Comparison of ENCODE assay signal across 26 mouse cellular contexts in the genomic region with DNA sequence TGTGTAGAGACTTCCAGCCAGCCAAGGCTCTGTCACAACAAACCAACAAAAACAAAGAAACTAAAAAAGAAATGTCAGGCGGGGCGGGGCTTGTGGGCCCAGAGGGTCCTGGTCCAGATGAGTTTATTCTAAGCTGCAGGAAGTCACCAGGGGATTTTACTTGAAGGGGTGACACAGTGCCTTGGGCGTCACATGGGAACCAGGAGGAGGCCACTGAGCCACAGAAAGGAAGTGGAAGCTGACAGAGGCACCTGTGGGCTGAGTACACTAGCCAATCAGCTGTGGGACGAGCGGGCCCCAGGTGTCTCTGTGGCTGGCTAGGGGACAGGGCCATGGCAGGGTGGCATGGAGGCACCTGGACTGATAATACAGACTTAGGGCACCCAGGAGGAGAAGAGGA. TPM values are rescaled to one million over a fixed set of nuclear protein-coding genes. Genes with fewer than 3 reads are reported as not detected.
DNase-seq lines count a peak whose midpoint lies in the region; ATAC-seq lines count a peak whose summit lies in the region.
"Had no signal": no experiment of that assay in that cellular context is flagged by ENCODE, and none has a peak within 500 bp of the region (broad histone marks: within the 10 kb centered on the region; RNA-seq: fewer than 3 reads in every experiment).

No protein-coding gene starts in this region.

- peak overlapping the region; percentile 84; the same call in 1 of the 2 replicates for H3K27ac ChIP-seq in limb, embryonic 10.5 days
- H3K27ac ChIP-seq: heart, embryonic 15.5 days; hindbrain, embryonic 15.5 days; intestine, embryonic 15.5 days; layer of hippocampus, adult 2 months; neural tube, embryonic 15.5 days had no signal

- 85% methylated on average over 5 of the region's 5 CpGs for WGBS in limb, embryonic 10.5 days

- no peaks in the 10 kb centered on the region for H3K36me3 ChIP-seq in limb, embryonic 10.5 days
- H3K36me3 ChIP-seq: heart, embryonic 15.5 days; hindbrain, embryonic 15.5 days; intestine, embryonic 15.5 days; limb, embryonic 12.5 days; neural tube, embryonic 15.5 days had no signal

- H3K27me3 ChIP-seq in limb, embryonic 10.5 days (ENCODE audit: low read depth, poor library complexity, severe bottlenecking), result 0 out of 2 replicates have a peak, but pooled peaks cover 3% of the 10 kb centered on the region
- H3K27me3 ChIP-seq: limb, embryonic 12.5 days had no signal

- no peaks in the 10 kb centered on the region for H3K9me3 ChIP-seq in limb, embryonic 10.5 days (replicated peaks)
- H3K9me3 ChIP-seq: heart, embryonic 15.5 days; hindbrain, embryonic 15.5 days; intestine, embryonic 15.5 days; neural tube, embryonic 15.5 days had no signal

- DNase-seq in CD4-positive, CD25-positive, alpha-beta regulatory T cell, adult 2 months (ENCODE audit: low read depth, low spot score), result peak; percentile 20
- peak; percentile 91 for DNase-seq in A20 (ENCODE audit: low read depth, low spot score)
- no peak for DNase-seq in limb, embryonic 10.5 days (ENCODE audit: low spot score)
- DNase-seq in thymus, postnatal 10 days (ENCODE audit: low spot score in 2 of 2), result peak; percentile 37 to 57
- no peak for DNase-seq in layer of hippocampus, adult 18-20 months (ENCODE audit: low spot score in 2 of 2)
- DNase-seq in urinary bladder, postnatal 14 days (ENCODE audit: low spot score), result no peak
- DNase-seq in adrenal gland, adult 18-20 months (ENCODE audit: low spot score in 2 of 2), result no peak
- DNase-seq: adrenal gland, postnatal 10 days; cerebellum, adult 9-10 months; gastrocnemius, postnatal 10 days; heart, postnatal 36 days; kidney, adult 8-10 months; kidney, postnatal 14 days; liver, postnatal 0 days; spleen, adult 18-20 months had no signal

- H3K4me3 ChIP-seq in limb, embryonic 10.5 days, result no peak overlapping the region; the same call in 1 of the 2 replicates
- H3K4me3 ChIP-seq: heart, embryonic 15.5 days; hindbrain, embryonic 15.5 days; intestine, embryonic 15.5 days; layer of hippocampus, adult 2 months; limb, embryonic 12.5 days; neural tube, embryonic 15.5 days had no signal

- no peak for ATAC-seq in CD4-positive, CD25-positive, alpha-beta regulatory T cell, adult 4 months
- ATAC-seq: activated CD4-positive, CD25-positive, alpha-beta regulatory T cell, adult 4 months; forebrain, embryonic 16.5 days; intestine, embryonic 15.5 days; liver, postnatal 0 days; lung, postnatal 0 days had no signal

- peaks cover 73% of the 10 kb centered on the region for H3K4me1 ChIP-seq in limb, embryonic 10.5 days

RNA-seq across cellular contexts. Expression of a gene that starts 17.8 kb away (rescaled TPM):
- polyA plus RNA-seq in CD4-positive, CD25-positive, alpha-beta regulatory T cell, adult 4 months (2017; shearing (Covaris generic)), result under 1 TPM in 1 of 2 experiments, not detected in 1; 0.27 TPM
- polyA plus RNA-seq in limb, embryonic 10.5 days (2016; fragmentation: Nextera tagmentation; extraction: Ambion mirVana), result 94.9 and 118 TPM in 2 replicates
- under 1 TPM; 0.32 to 0.53 TPM for total RNA-seq in layer of hippocampus, adult 18-20 months (2021)
- total RNA-seq in adrenal gland, adult 18-20 months (2021), result 1 to 10 TPM; 6.3 to 8.8 TPM
- total RNA-seq: granulocyte monocyte progenitor cell, adult 5-6 weeks had no signal
- polyA plus RNA-seq: activated CD4-positive, CD25-positive, alpha-beta regulatory T cell, adult 4 months had no signal

Comparison
In these comparisons a context has a peak if more than half of its experiments do, and no peak if none do; other contexts are left out.
1. DNase-seq: peak in CD4-positive, CD25-positive, alpha-beta regulatory T cell, adult 2 months (single experiment), A20 (single experiment) and thymus, postnatal 10 days (2 of 2); none in limb, embryonic 10.5 days (single experiment), layer of hippocampus, adult 18-20 months (0 of 2), urinary bladder, postnatal 14 days (single experiment) and adrenal gland, adult 18-20 months (0 of 2).
2. RNA of a gene that starts 17.8 kb away (total RNA-seq): 6.3 to 8.8 TPM in adrenal gland, adult 18-20 months; 0.32 to 0.53 TPM in layer of hippocampus, adult 18-20 months; every median in the first group is over 4 times any median in the second.